Mouse (Mus musculus): ENCODE measurements around the gene Cd19. TPM values are rescaled to one million over a fixed set of nuclear protein-coding genes. Genes with fewer than 3 reads are reported as not detected.

The Cd19 gene
- polyA plus RNA-seq, 1 experiment from 2014 or later: not detected

- Histone ChIP-seq H3K4me2 (no peak overlapping the region), H3K4me3 (ENCODE audit: low read depth, low read length) (no peak overlapping the region), H3K9ac (no peak overlapping the region), H3K27me3 (ENCODE audit: insufficient read depth, low read length) (no peaks in the 10 kb centered on the region), H3K9me3 (ENCODE audit: low read depth, low read length) (no peaks in the 10 kb centered on the region), H3K4me1 (ENCODE audit: insufficient read depth) (no peaks in the 10 kb centered on the region), H3K36me3 (ENCODE audit: insufficient read depth) (no peaks in the 10 kb centered on the region), H3K27ac (ENCODE audit: low read depth) (no peak overlapping the region)
- ATAC-seq (ENCODE audit: insufficient read depth): no peak
- WGBS: 70% methylated on average over 5 of the region's 5 CpGs
- no peak for DNase-seq
- TF ChIP-seq CTCF (IDR thresholded peaks at IDR 0.05; ENCODE audit: low read depth): no peak
Measured at GRCm38 (mm10) chr7:126458225-126458624, 43.5 kb upstream of the Cd19 start.

GRCm38 (mm10) chr7:126456382-126457266 is 41.9 kb upstream of the Cd19 start:
- Histone ChIP-seq H3K4me2 (no peak overlapping the region), H3K27me3 (ENCODE audit: insufficient read depth, low read length) (no peaks in the 10 kb centered on the region), H3K36me3 (ENCODE audit: insufficient read depth) (no peaks in the 10 kb centered on the region), H3K9me3 (ENCODE audit: low read depth, low read length) (no peaks in the 10 kb centered on the region), H3K4me3 (ENCODE audit: low read depth, low read length) (no peak overlapping the region), H3K9ac (no peak overlapping the region), H3K4me1 (ENCODE audit: insufficient read depth) (no peaks in the 10 kb centered on the region), H3K27ac (ENCODE audit: low read depth) (no peak overlapping the region)
- 84% methylated on average over 17 of the region's 17 CpGs for WGBS
- no peak for TF ChIP-seq CTCF (IDR thresholded peaks at IDR 0.05; ENCODE audit: low read depth)
- ATAC-seq (ENCODE audit: insufficient read depth) (no peak), DNase-seq (no peak)

GRCm38 (mm10) chr7:126455242-126455641 is 40.6 kb upstream of the Cd19 start:
- Histone ChIP-seq H3K36me3 (ENCODE audit: insufficient read depth) (no peaks in the 10 kb centered on the region), H3K27me3 (ENCODE audit: insufficient read depth, low read length) (no peaks in the 10 kb centered on the region), H3K4me2 (no peak overlapping the region), H3K9ac (no peak overlapping the region), H3K27ac (ENCODE audit: low read depth) (no peak overlapping the region), H3K4me3 (ENCODE audit: low read depth, low read length) (no peak overlapping the region), H3K4me1 (ENCODE audit: insufficient read depth) (no peaks in the 10 kb centered on the region), H3K9me3 (ENCODE audit: low read depth, low read length) (no peaks in the 10 kb centered on the region)
- TF ChIP-seq CTCF (IDR thresholded peaks at IDR 0.05; ENCODE audit: low read depth): no peak
- ATAC-seq (ENCODE audit: insufficient read depth): no peak
- DNase-seq: no peak
- 71% methylated on average over 2 of the region's 2 CpGs for WGBS

GRCm38 (mm10) chr7:126453861-126454260 is 39.2 kb upstream of the Cd19 start:
- no peak for TF ChIP-seq CTCF (IDR thresholded peaks at IDR 0.05; ENCODE audit: low read depth)
- H3K4me2 ChIP-seq: no peak overlapping the region
- DNase-seq (no peak), ATAC-seq (ENCODE audit: insufficient read depth) (no peak)
- WGBS: 51% methylated on average over 7 of the region's 7 CpGs
- no peaks in the 10 kb centered on the region for H3K27me3 ChIP-seq (ENCODE audit: insufficient read depth, low read length)
- no peak overlapping the region for H3K4me3 ChIP-seq (ENCODE audit: low read depth, low read length)
- H3K9ac ChIP-seq: no peak overlapping the region
- H3K9me3 ChIP-seq (ENCODE audit: low read depth, low read length): no peaks in the 10 kb centered on the region
- no peak overlapping the region for H3K27ac ChIP-seq (ENCODE audit: low read depth)
- no peaks in the 10 kb centered on the region for H3K36me3 ChIP-seq (ENCODE audit: insufficient read depth)
- H3K4me1 ChIP-seq (ENCODE audit: insufficient read depth): no peaks in the 10 kb centered on the region

- H3K9me3 ChIP-seq (ENCODE audit: low read depth, low read length): no peaks in the 10 kb centered on the region
- H3K4me3 ChIP-seq (ENCODE audit: low read depth, low read length): no peak overlapping the region
- H3K4me2 ChIP-seq: no peak overlapping the region
- no peak for TF ChIP-seq CTCF (IDR thresholded peaks at IDR 0.05; ENCODE audit: low read depth)
- peaks cover 13% of the 10 kb centered on the region; the same call in 1 of the 2 replicates for H3K36me3 ChIP-seq (ENCODE audit: insufficient read depth)
- no peak overlapping the region for H3K9ac ChIP-seq
- H3K27me3 ChIP-seq (ENCODE audit: insufficient read depth, low read length): no peaks in the 10 kb centered on the region
- DNase-seq (no peak), ATAC-seq (ENCODE audit: insufficient read depth) (no peak)
- 82% methylated on average over 3 of the region's 3 CpGs for WGBS
- no peak overlapping the region for H3K27ac ChIP-seq (ENCODE audit: low read depth)
- H3K4me1 ChIP-seq (ENCODE audit: insufficient read depth): no peaks in the 10 kb centered on the region
Measured at GRCm38 (mm10) chr7:126452244-126452643, 37.6 kb upstream of the Cd19 start.

- Histone ChIP-seq H3K4me3 (ENCODE audit: low read depth, low read length) (no peak overlapping the region), H3K9ac (no peak overlapping the region), H3K27ac (ENCODE audit: low read depth) (no peak overlapping the region), H3K36me3 (ENCODE audit: insufficient read depth) (peaks cover 25% of the 10 kb centered on the region; the same call in 1 of the 2 replicates), H3K4me2 (no peak overlapping the region), H3K9me3 (ENCODE audit: low read depth, low read length) (no peaks in the 10 kb centered on the region), H3K27me3 (ENCODE audit: insufficient read depth, low read length) (no peaks in the 10 kb centered on the region), H3K4me1 (ENCODE audit: insufficient read depth) (no peaks in the 10 kb centered on the region)
- WGBS: 89% methylated on average over 6 of the region's 6 CpGs
- DNase-seq (no peak), ATAC-seq (ENCODE audit: insufficient read depth) (no peak)
- TF ChIP-seq CTCF (IDR thresholded peaks at IDR 0.05; ENCODE audit: low read depth): no peak
Measured at GRCm38 (mm10) chr7:126450641-126451040, 36.0 kb upstream of the Cd19 start.

- WGBS: 85% methylated on average over 18 of the region's 18 CpGs
- Histone ChIP-seq H3K4me2 (no peak overlapping the region), H3K27me3 (ENCODE audit: insufficient read depth, low read length) (no peaks in the 10 kb centered on the region), H3K27ac (ENCODE audit: low read depth) (no peak overlapping the region), H3K36me3 (ENCODE audit: insufficient read depth) (peaks cover 32% of the 10 kb centered on the region), H3K4me1 (ENCODE audit: insufficient read depth) (no peaks in the 10 kb centered on the region), H3K4me3 (ENCODE audit: low read depth, low read length) (no peak overlapping the region), H3K9ac (no peak overlapping the region), H3K9me3 (ENCODE audit: low read depth, low read length) (no peaks in the 10 kb centered on the region)
- ATAC-seq (ENCODE audit: insufficient read depth) (no peak), DNase-seq (no peak)
- no peak for TF ChIP-seq CTCF (IDR thresholded peaks at IDR 0.05; ENCODE audit: low read depth)
Measured at GRCm38 (mm10) chr7:126449991-126450390, 35.3 kb upstream of the Cd19 start.
